Mouse (Mus musculus): ENCODE measurements around the gene Ackr2. TPM values are rescaled to one million over a fixed set of nuclear protein-coding genes. Genes with fewer than 3 reads are reported as not detected.

The Ackr2 gene
- polyA plus RNA-seq, 1 experiment from 2014 or later: 0.10 TPM

- DNase-seq (ENCODE audit: low spot score): no peak
- Histone ChIP-seq H3K4me3 (ENCODE audit: low read depth, low read length) (no peak overlapping the region), H3K27ac (replicated peaks; ENCODE audit: low read depth, low read length) (no peak overlapping the region), H3K9ac (replicated peaks; ENCODE audit: low read length) (no peak overlapping the region), H3K4me1 (ENCODE audit: control insufficient read depth, insufficient read depth, low read length) (no peaks in the 10 kb centered on the region), H3K27me3 (ENCODE audit: control insufficient read depth, insufficient read depth, low read length) (no peaks in the 10 kb centered on the region), H3K36me3 (replicated peaks; ENCODE audit: control insufficient read depth, insufficient read depth, low read depth, low read length) (no peaks in the 10 kb centered on the region), H3K4me2 (ENCODE audit: low read depth, low read length) (no peak overlapping the region), H3K9me3 (replicated peaks; ENCODE audit: control insufficient read depth, low read length) (no peaks in the 10 kb centered on the region)
- no peak for ATAC-seq (replicated peaks; ENCODE audit: insufficient number of reproducible peaks, low FRiP score, low TSS enrichment, low read depth)
- 75% methylated on average over 8 of the region's 8 CpGs for WGBS
These were observed 16.1 kb downstream of the Ackr2 start for GRCm38 (mm10) chr9:121914226-121914757.

- Histone ChIP-seq H3K9me3 (replicated peaks; ENCODE audit: control insufficient read depth, low read length) (no peaks in the 10 kb centered on the region), H3K36me3 (replicated peaks; ENCODE audit: control insufficient read depth, insufficient read depth, low read depth, low read length) (no peaks in the 10 kb centered on the region), H3K27me3 (ENCODE audit: control insufficient read depth, insufficient read depth, low read length) (no peaks in the 10 kb centered on the region), H3K9ac (replicated peaks; ENCODE audit: low read length) (no peak overlapping the region), H3K4me3 (ENCODE audit: low read depth, low read length) (no peak overlapping the region), H3K27ac (replicated peaks; ENCODE audit: low read depth, low read length) (no peak overlapping the region), H3K4me1 (ENCODE audit: control insufficient read depth, insufficient read depth, low read length) (no peaks in the 10 kb centered on the region), H3K4me2 (ENCODE audit: low read depth, low read length) (no peak overlapping the region)
- ATAC-seq (replicated peaks; ENCODE audit: insufficient number of reproducible peaks, low FRiP score, low TSS enrichment, low read depth): no peak
- WGBS: 88% methylated on average over 10 of the region's 10 CpGs
- no peak for DNase-seq (ENCODE audit: low spot score)
These were observed 16.9 kb downstream of the Ackr2 start for GRCm38 (mm10) chr9:121915056-121915455.

GRCm38 (mm10) chr9:121916102-121916501 lies 17.9 kb downstream of the Ackr2 start, which contains the start of gene Cyp8b1:
Gene Cyp8b1, minus strand, starts transcription at chr9:121916305.
- H3K9ac ChIP-seq (replicated peaks; ENCODE audit: low read length): no peak within 1 kb of the TSS
- WGBS: 81% methylated on average over 8 of the region's 8 CpGs

GRCm38 (mm10) chr9:121919027-121919501 lies 20.9 kb downstream of the Ackr2 start:
- no peaks in the 10 kb centered on the region for H3K9me3 ChIP-seq (replicated peaks; ENCODE audit: control insufficient read depth, low read length)
- ATAC-seq (replicated peaks; ENCODE audit: insufficient number of reproducible peaks, low FRiP score, low TSS enrichment, low read depth) (no peak), DNase-seq (ENCODE audit: low spot score) (no peak)
- 83% methylated on average over 10 of the region's 10 CpGs for WGBS
- H3K4me2 ChIP-seq (ENCODE audit: low read depth, low read length): no peak overlapping the region
- H3K4me1 ChIP-seq (ENCODE audit: control insufficient read depth, insufficient read depth, low read length): no peaks in the 10 kb centered on the region
- H3K27ac ChIP-seq (replicated peaks; ENCODE audit: low read depth, low read length): no peak overlapping the region
- no peaks in the 10 kb centered on the region for H3K27me3 ChIP-seq (ENCODE audit: control insufficient read depth, insufficient read depth, low read length)
- H3K36me3 ChIP-seq (replicated peaks; ENCODE audit: control insufficient read depth, insufficient read depth, low read depth, low read length): no peaks in the 10 kb centered on the region
- no peak overlapping the region for H3K4me3 ChIP-seq (ENCODE audit: low read depth, low read length)
- no peak overlapping the region for H3K9ac ChIP-seq (replicated peaks; ENCODE audit: low read length)

More at GRCm38 (mm10) chr9:121916102-121916501, 17.9 kb downstream of the Ackr2 start, which contains the start of gene Cyp8b1:
- Histone ChIP-seq H3K4me1 (ENCODE audit: control insufficient read depth, insufficient read depth, low read length) (no peaks in the 10 kb centered on the region), H3K27ac (replicated peaks; ENCODE audit: low read depth, low read length) (no peak within 1 kb of the TSS), H3K4me3 (ENCODE audit: low read depth, low read length) (no peak within 1 kb of the TSS), H3K36me3 (replicated peaks; ENCODE audit: control insufficient read depth, insufficient read depth, low read depth, low read length) (no peaks in the 10 kb centered on the region), H3K4me2 (ENCODE audit: low read depth, low read length) (no peak within 1 kb of the TSS), H3K9me3 (replicated peaks; ENCODE audit: control insufficient read depth, low read length) (no peaks in the 10 kb centered on the region), H3K27me3 (ENCODE audit: control insufficient read depth, insufficient read depth, low read length) (no peaks in the 10 kb centered on the region)
- ATAC-seq (replicated peaks; ENCODE audit: insufficient number of reproducible peaks, low FRiP score, low TSS enrichment, low read depth) (no peak), DNase-seq (ENCODE audit: low spot score) (no peak)

- no peak overlapping the region for H3K4me3 ChIP-seq (ENCODE audit: low read depth, low read length)
- no peak overlapping the region for H3K27ac ChIP-seq (replicated peaks; ENCODE audit: low read depth, low read length)
- ATAC-seq (replicated peaks; ENCODE audit: insufficient number of reproducible peaks, low FRiP score, low TSS enrichment, low read depth) (no peak), DNase-seq (ENCODE audit: low spot score) (no peak)
- no peak overlapping the region for H3K4me2 ChIP-seq (ENCODE audit: low read depth, low read length)
- peaks cover 3% of the 10 kb centered on the region; the same call in 1 of the 2 replicates for H3K4me1 ChIP-seq (ENCODE audit: control insufficient read depth, insufficient read depth, low read length)
- H3K27me3 ChIP-seq (ENCODE audit: control insufficient read depth, insufficient read depth, low read length): no peaks in the 10 kb centered on the region
- 88% methylated on average over 8 of the region's 8 CpGs for WGBS
- H3K9me3 ChIP-seq (replicated peaks; ENCODE audit: control insufficient read depth, low read length): no peaks in the 10 kb centered on the region
- no peak overlapping the region for H3K9ac ChIP-seq (replicated peaks; ENCODE audit: low read length)
- H3K36me3 ChIP-seq (replicated peaks; ENCODE audit: control insufficient read depth, insufficient read depth, low read depth, low read length): no peaks in the 10 kb centered on the region
These were observed 25.3 kb downstream of the Ackr2 start for GRCm38 (mm10) chr9:121923443-121923842.

- DNase-seq (ENCODE audit: low spot score): no peak
- Histone ChIP-seq H3K4me3 (ENCODE audit: low read depth, low read length) (no peak overlapping the region), H3K27me3 (ENCODE audit: control insufficient read depth, insufficient read depth, low read length) (no peaks in the 10 kb centered on the region), H3K9me3 (replicated peaks; ENCODE audit: control insufficient read depth, low read length) (no peaks in the 10 kb centered on the region), H3K9ac (replicated peaks; ENCODE audit: low read length) (no peak overlapping the region), H3K27ac (replicated peaks; ENCODE audit: low read depth, low read length) (no peak overlapping the region), H3K4me2 (ENCODE audit: low read depth, low read length) (no peak overlapping the region), H3K36me3 (replicated peaks; ENCODE audit: control insufficient read depth, insufficient read depth, low read depth, low read length) (no peaks in the 10 kb centered on the region), H3K4me1 (ENCODE audit: control insufficient read depth, insufficient read depth, low read length) (peaks cover 3% of the 10 kb centered on the region; the same call in 1 of the 2 replicates)
- 80% methylated on average over 5 of the region's 5 CpGs for WGBS
- ATAC-seq (replicated peaks; ENCODE audit: insufficient number of reproducible peaks, low FRiP score, low TSS enrichment, low read depth): no peak
These were observed 25.8 kb downstream of the Ackr2 start for GRCm38 (mm10) chr9:121923906-121924305.

GRCm38 (mm10) chr9:121924901-121925560 lies 26.9 kb downstream of the Ackr2 start:
- H3K4me2 ChIP-seq (ENCODE audit: low read depth, low read length): no peak overlapping the region
- 91% methylated on average over 9 of the region's 9 CpGs for WGBS
- H3K4me1 ChIP-seq (ENCODE audit: control insufficient read depth, insufficient read depth, low read length): peaks cover 3% of the 10 kb centered on the region; the same call in 1 of the 2 replicates
- no peaks in the 10 kb centered on the region for H3K36me3 ChIP-seq (replicated peaks; ENCODE audit: control insufficient read depth, insufficient read depth, low read depth, low read length)
- no peak overlapping the region for H3K27ac ChIP-seq (replicated peaks; ENCODE audit: low read depth, low read length)
- no peaks in the 10 kb centered on the region for H3K9me3 ChIP-seq (replicated peaks; ENCODE audit: control insufficient read depth, low read length)
- ATAC-seq (replicated peaks; ENCODE audit: insufficient number of reproducible peaks, low FRiP score, low TSS enrichment, low read depth): no peak
- DNase-seq (ENCODE audit: low spot score): no peak
- H3K4me3 ChIP-seq (ENCODE audit: low read depth, low read length): no peak overlapping the region
- no peak overlapping the region for H3K9ac ChIP-seq (replicated peaks; ENCODE audit: low read length)
- H3K27me3 ChIP-seq (ENCODE audit: control insufficient read depth, insufficient read depth, low read length): no peaks in the 10 kb centered on the region

- ATAC-seq (replicated peaks; ENCODE audit: insufficient number of reproducible peaks, low FRiP score, low TSS enrichment, low read depth): no peak
- H3K4me2 ChIP-seq (ENCODE audit: low read depth, low read length): no peak overlapping the region
- no peak for DNase-seq (ENCODE audit: low spot score)
- H3K27me3 ChIP-seq (ENCODE audit: control insufficient read depth, insufficient read depth, low read length): no peaks in the 10 kb centered on the region
- 76% methylated on average over 8 of the region's 8 CpGs for WGBS
- no peak overlapping the region for H3K9ac ChIP-seq (replicated peaks; ENCODE audit: low read length)
- H3K36me3 ChIP-seq (replicated peaks; ENCODE audit: control insufficient read depth, insufficient read depth, low read depth, low read length): no peaks in the 10 kb centered on the region
- no peak overlapping the region for H3K27ac ChIP-seq (replicated peaks; ENCODE audit: low read depth, low read length)
- no peak overlapping the region for H3K4me3 ChIP-seq (ENCODE audit: low read depth, low read length)
- no peaks in the 10 kb centered on the region for H3K9me3 ChIP-seq (replicated peaks; ENCODE audit: control insufficient read depth, low read length)
- peaks cover 3% of the 10 kb centered on the region; the same call in 1 of the 2 replicates for H3K4me1 ChIP-seq (ENCODE audit: control insufficient read depth, insufficient read depth, low read length)
These were observed 27.8 kb downstream of the Ackr2 start for GRCm38 (mm10) chr9:121925959-121926358.
